Mouse (Mus musculus) limb, embryonic 15.5 days (tissue): ENCODE measurements around the gene Psmd12. TPM values are rescaled to one million over a fixed set of nuclear protein-coding genes. Genes with fewer than 3 reads are reported as not detected.

ENCODE experiments used
- ATAC-seq: fragments of 200-750 bp; cut with Nextera tagmentation; 2 replicates; pipeline ENCODE4 v1.8.0; 2017; ENCODE audit warnings: low read depth, moderate TSS enrichment; ENCODE audit not compliant: insufficient number of reproducible peaks, low FRiP score, low TSS enrichment
- H3K27ac ChIP-seq: fragments of 300-500 bp; sonication (generic); 2 replicates; pipeline ENCODE4 v1.5.1; 2015; ENCODE audit warnings: moderate library complexity, mild to moderate bottlenecking, inconsistent platforms
- H3K27me3 ChIP-seq: fragments of 300-500 bp; sonication (generic); 2 replicates; pipeline ENCODE4 v1.6.1; 2015; ENCODE audit warnings: inconsistent platforms
- H3K36me3 ChIP-seq: fragments of 300-500 bp; sonication (generic); 2 replicates; pipeline ENCODE4 v1.6.1; 2015; ENCODE audit warnings: inconsistent platforms
- H3K4me1 ChIP-seq: fragments of 300-500 bp; sonication (generic); 2 replicates; pipeline ENCODE4 v1.6.1; 2015; ENCODE audit warnings: inconsistent platforms
- H3K4me2 ChIP-seq: fragments of 300-500 bp; sonication (generic); 2 replicates; pipeline ENCODE4 v1.6.1; 2015; ENCODE audit warnings: mild to moderate bottlenecking, inconsistent platforms
- H3K4me3 ChIP-seq: fragments of 300-500 bp; sonication (generic); 2 replicates; pipeline ENCODE4 v1.5.1; 2015; ENCODE audit warnings: mild to moderate bottlenecking, inconsistent platforms
- H3K9ac ChIP-seq: fragments of 300-500 bp; sonication (generic); 2 replicates; pipeline ENCODE4 v1.6.1; 2015; ENCODE audit warnings: inconsistent platforms
- H3K9me3 ChIP-seq: fragments of 300-500 bp; sonication (generic); 2 replicates; pipeline ENCODE4 v1.6.1; 2016; ENCODE audit warnings: inconsistent platforms
- WGBS: fragments of 180-500 bp; shearing (Covaris S2); methylation state at CpG from one replicate; pipeline ENCODE4 v1.1.7; 2015; 5-methylcytosine and 5-hydroxymethylcytosine counted together
- polyA plus RNA-seq: library from polyadenylated mRNA; unstranded; fragments of >200 nt; fragmentation: Nextera tagmentation; extraction: Ambion mirVana; gene quantifications from 2 replicates; pipeline ENCODE4 v1.2.1, GENCODE M21; 2015

Psmd12 gene
- polyA plus RNA-seq, 1 experiment from 2014 or later, result 157 TPM

GRCm38 (mm10) chr11:107449169-107449910 lies 29.9 kb upstream of the Psmd12 start:
- Histone ChIP-seq H3K27ac (no peak overlapping the region), H3K36me3 (peaks cover 9% of the 10 kb centered on the region; the same call in 1 of the 2 replicates), H3K27me3 (no peaks in the 10 kb centered on the region), H3K4me1 (peaks cover 23% of the 10 kb centered on the region), H3K9me3 (no peaks in the 10 kb centered on the region), H3K9ac (no peak overlapping the region), H3K4me2 (no peak overlapping the region), H3K4me3 (no peak overlapping the region)
- 63% methylated on average over 17 of the region's 17 CpGs for WGBS
- no peak for ATAC-seq

GRCm38 (mm10) chr11:107450097-107450496 lies 29.2 kb upstream of the Psmd12 start:
- Histone ChIP-seq H3K27ac (no peak overlapping the region), H3K36me3 (peaks cover 9% of the 10 kb centered on the region; the same call in 1 of the 2 replicates), H3K27me3 (no peaks in the 10 kb centered on the region), H3K9me3 (no peaks in the 10 kb centered on the region), H3K4me2 (no peak overlapping the region), H3K9ac (no peak overlapping the region), H3K4me3 (no peak overlapping the region), H3K4me1 (peaks cover 27% of the 10 kb centered on the region)
- ATAC-seq, result no peak
- WGBS, result 71% methylated on average over 6 of the region's 6 CpGs

GRCm38 (mm10) chr11:107451106-107451505 lies 28.2 kb upstream of the Psmd12 start:
- Histone ChIP-seq H3K4me1 (peaks cover 31% of the 10 kb centered on the region), H3K4me2 (no peak overlapping the region), H3K9me3 (no peaks in the 10 kb centered on the region), H3K4me3 (no peak overlapping the region), H3K36me3 (peaks cover 9% of the 10 kb centered on the region; the same call in 1 of the 2 replicates), H3K9ac (no peak overlapping the region), H3K27ac (no peak overlapping the region), H3K27me3 (no peaks in the 10 kb centered on the region)
- no peak for ATAC-seq
- 78% methylated on average over 10 of the region's 10 CpGs for WGBS

- H3K4me2 ChIP-seq, result no peak overlapping the region
- H3K4me3 ChIP-seq, result no peak overlapping the region
- H3K27ac ChIP-seq, result no peak overlapping the region
- peaks cover 27% of the 10 kb centered on the region for H3K4me1 ChIP-seq
- no peaks in the 10 kb centered on the region for H3K9me3 ChIP-seq
- ATAC-seq, result no peak
- peaks cover 9% of the 10 kb centered on the region; the same call in 1 of the 2 replicates for H3K36me3 ChIP-seq
- WGBS, result 91% methylated on average over 7 of the region's 7 CpGs
- no peaks in the 10 kb centered on the region for H3K27me3 ChIP-seq
- no peak overlapping the region for H3K9ac ChIP-seq
Observed at GRCm38 (mm10) chr11:107452053-107452452, 27.2 kb upstream of the Psmd12 start.

GRCm38 (mm10) chr11:107454546-107455462 lies 24.5 kb upstream of the Psmd12 start:
- 54% methylated on average over 19 of the region's 19 CpGs for WGBS

GRCm38 (mm10) chr11:107457282-107457681 lies 22.0 kb upstream of the Psmd12 start:
- Histone ChIP-seq H3K27ac (no peak overlapping the region), H3K9ac (no peak overlapping the region), H3K4me1 (peaks cover 8% of the 10 kb centered on the region), H3K4me2 (no peak overlapping the region), H3K36me3 (peaks cover 9% of the 10 kb centered on the region; the same call in 1 of the 2 replicates), H3K4me3 (no peak overlapping the region), H3K9me3 (no peaks in the 10 kb centered on the region), H3K27me3 (no peaks in the 10 kb centered on the region)
- WGBS, result 88% methylated on average over 3 of the region's 3 CpGs
- no peak for ATAC-seq

More at GRCm38 (mm10) chr11:107454546-107455462, 24.5 kb upstream of the Psmd12 start:
- Histone ChIP-seq H3K36me3 (peaks cover 9% of the 10 kb centered on the region; the same call in 1 of the 2 replicates), H3K27me3 (no peaks in the 10 kb centered on the region), H3K27ac (no peak overlapping the region), H3K4me1 (peaks cover 8% of the 10 kb centered on the region), H3K9ac (no peak overlapping the region), H3K4me3 (no peak overlapping the region), H3K9me3 (no peaks in the 10 kb centered on the region), H3K4me2 (no peak overlapping the region)
- no peak for ATAC-seq

- H3K36me3 ChIP-seq, result peaks cover 9% of the 10 kb centered on the region; the same call in 1 of the 2 replicates
- H3K27ac ChIP-seq, result no peak overlapping the region
- WGBS, result 71% methylated on average over 12 of the region's 12 CpGs
- H3K9ac ChIP-seq, result no peak overlapping the region
- no peak overlapping the region for H3K4me2 ChIP-seq
- no peak overlapping the region for H3K4me3 ChIP-seq
- ATAC-seq, result no peak
- H3K27me3 ChIP-seq, result no peaks in the 10 kb centered on the region
- peaks cover 8% of the 10 kb centered on the region for H3K4me1 ChIP-seq
- H3K9me3 ChIP-seq, result no peaks in the 10 kb centered on the region
Observed at GRCm38 (mm10) chr11:107458286-107458685, 21.0 kb upstream of the Psmd12 start.

- no peak overlapping the region for H3K4me3 ChIP-seq
- H3K9me3 ChIP-seq, result no peaks in the 10 kb centered on the region
- no peak overlapping the region for H3K4me2 ChIP-seq
- ATAC-seq, result no peak
- H3K4me1 ChIP-seq, result peaks cover 8% of the 10 kb centered on the region
- no peak overlapping the region for H3K27ac ChIP-seq
- H3K27me3 ChIP-seq, result no peaks in the 10 kb centered on the region
- H3K36me3 ChIP-seq, result peaks cover 2% of the 10 kb centered on the region; the same call in 1 of the 2 replicates
- H3K9ac ChIP-seq, result no peak overlapping the region
- WGBS, result 64% methylated on average over 7 of the region's 7 CpGs
Observed at GRCm38 (mm10) chr11:107458986-107459385, 20.3 kb upstream of the Psmd12 start.

GRCm38 (mm10) chr11:107459828-107460227 lies 19.5 kb upstream of the Psmd12 start:
- Histone ChIP-seq H3K9me3 (no peaks in the 10 kb centered on the region), H3K4me2 (no peak overlapping the region), H3K9ac (no peak overlapping the region), H3K4me3 (no peak overlapping the region), H3K27ac (no peak overlapping the region), H3K36me3 (no peaks in the 10 kb centered on the region), H3K4me1 (peaks cover 6% of the 10 kb centered on the region), H3K27me3 (no peaks in the 10 kb centered on the region)
- 71% methylated on average over 7 of the region's 7 CpGs for WGBS
- no peak for ATAC-seq

- WGBS, result 95% methylated on average over 3 of the region's 3 CpGs
- no peak overlapping the region for H3K4me2 ChIP-seq
- no peaks in the 10 kb centered on the region for H3K36me3 ChIP-seq
Observed at GRCm38 (mm10) chr11:107462478-107462877, 16.8 kb upstream of the Psmd12 start.

GRCm38 (mm10) chr11:107463251-107463681 lies 16.0 kb upstream of the Psmd12 start:
- peaks cover 10% of the 10 kb centered on the region for H3K4me1 ChIP-seq
- H3K4me2 ChIP-seq, result no peak overlapping the region
- H3K9ac ChIP-seq, result no peak overlapping the region
- no peak for ATAC-seq
- no peaks in the 10 kb centered on the region for H3K9me3 ChIP-seq
- H3K27ac ChIP-seq, result no peak overlapping the region
- H3K27me3 ChIP-seq, result no peaks in the 10 kb centered on the region
- H3K36me3 ChIP-seq, result no peaks in the 10 kb centered on the region
- no peak overlapping the region for H3K4me3 ChIP-seq
- 86% methylated on average over 12 of the region's 12 CpGs for WGBS

More at GRCm38 (mm10) chr11:107462478-107462877, 16.8 kb upstream of the Psmd12 start:
- H3K9me3 ChIP-seq, result no peaks in the 10 kb centered on the region
- no peak overlapping the region for H3K9ac ChIP-seq
- H3K4me1 ChIP-seq, result 0 out of 2 replicates have a peak, but pooled peaks cover 7% of the 10 kb centered on the region
- no peak overlapping the region for H3K27ac ChIP-seq
- H3K27me3 ChIP-seq, result no peaks in the 10 kb centered on the region
- no peak for ATAC-seq
- H3K4me3 ChIP-seq, result no peak overlapping the region

- ATAC-seq, result no peak
- Histone ChIP-seq H3K9me3 (no peaks in the 10 kb centered on the region), H3K4me2 (no peak overlapping the region), H3K27me3 (no peaks in the 10 kb centered on the region), H3K9ac (no peak overlapping the region), H3K27ac (no peak overlapping the region), H3K4me1 (peaks cover 16% of the 10 kb centered on the region), H3K36me3 (no peaks in the 10 kb centered on the region), H3K4me3 (no peak overlapping the region)
- 82% methylated on average over 6 of the region's 6 CpGs for WGBS
Observed at GRCm38 (mm10) chr11:107464141-107464540, 15.1 kb upstream of the Psmd12 start.
